Mouse (Mus musculus): ENCODE data around the gene Myoc.

GRCm38 (mm10) chr1:162639861-162640260 lies 906 bp downstream of the Myoc start:
- TF ChIP-seq CTCF (IDR thresholded peaks at IDR 0.05; ENCODE audit: control insufficient read depth, insufficient read depth, insufficient replicate concordance, low read depth, low read length), result no peak
- TF ChIP-seq POLR2A (IDR thresholded peaks at IDR 0.05; ENCODE audit: control insufficient read depth, low read depth, low read length), result no peak
